Comparison of ENCODE assay signal across 12 mouse cellular contexts in the genomic region with DNA sequence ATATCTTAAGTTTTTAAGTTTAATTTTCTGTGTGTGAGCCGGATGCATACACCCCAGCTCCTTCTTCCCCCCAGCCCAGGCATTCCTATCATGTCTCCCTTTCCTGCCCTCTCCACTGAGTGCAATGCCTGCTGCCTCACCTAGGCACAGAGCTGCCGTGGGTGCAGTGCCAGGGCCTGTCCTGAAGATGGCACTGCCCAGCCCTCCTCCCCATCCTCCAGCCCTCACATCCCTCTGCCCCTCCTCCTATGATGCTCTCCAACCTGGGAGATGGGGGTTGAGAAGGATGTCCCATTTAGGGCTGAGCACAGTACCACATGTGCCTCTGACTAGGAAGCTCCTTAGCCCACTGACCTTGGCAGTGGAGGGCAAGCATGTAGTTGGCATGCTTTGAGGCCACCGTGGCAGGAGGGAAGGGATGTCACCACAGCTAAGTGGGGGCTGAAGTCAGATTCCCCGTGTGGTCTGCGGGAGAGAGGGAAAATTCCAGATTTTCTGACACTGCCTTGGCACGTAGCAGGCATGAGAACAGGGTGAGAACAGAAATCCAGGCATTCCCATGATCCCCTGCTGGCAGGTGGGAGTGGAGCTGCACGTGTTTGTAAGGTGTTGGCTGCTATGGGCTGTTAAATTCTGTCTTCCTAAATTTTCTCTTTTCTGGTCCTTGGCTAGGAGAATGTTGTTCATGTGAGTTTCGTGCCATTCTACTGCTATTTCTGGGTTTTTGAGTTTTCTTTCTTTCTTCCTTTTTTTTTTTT. TPM values are rescaled to one million over a fixed set of nuclear protein-coding genes. Genes with fewer than 3 reads are reported as not detected.
A peak's percentile ranks its signal among the peaks of the same experiment; 100 is the strongest.
DNase-seq lines count a peak whose midpoint lies in the region; ATAC-seq and TF ChIP-seq lines count a peak whose summit lies in the region.
"Had no signal": no experiment of that assay in that cellular context is flagged by ENCODE, and none has a peak within 500 bp of the region (broad histone marks: within the 10 kb centered on the region; RNA-seq: fewer than 3 reads in every experiment).

No protein-coding gene starts in this region.

- H3K4me2 ChIP-seq in liver, embryonic 12.5 days, result no peak overlapping the region
- H3K4me2 ChIP-seq: hindbrain, embryonic 15.5 days had no signal

- DNase-seq in liver, adult 2 months (ENCODE audit: extremely low read depth, low read depth, low spot score), result no peak
- DNase-seq in urinary bladder, postnatal 36 days (ENCODE audit: low spot score in 2 of 2), result no peak
- no peak for DNase-seq in kidney, adult 18-20 months
- DNase-seq: cerebellum, adult 9-11 months; heart, adult 11 months; lung, postnatal 36 days; right cerebral cortex, adult 18-20 months had no signal

- no peaks in the 10 kb centered on the region for H3K79me2 ChIP-seq in liver, adult 2 months (ENCODE audit: control insufficient read depth, insufficient read depth, low read length)
- H3K79me2 ChIP-seq in C2C12 (ENCODE audit: control insufficient read depth, insufficient read depth), result no peaks in the 10 kb centered on the region

- no peak overlapping the region for H3K27ac ChIP-seq in liver, adult 2 months (replicated peaks; ENCODE audit: insufficient read depth, low read depth, low read length)
- H3K27ac ChIP-seq in liver, embryonic 12.5 days, result no peak overlapping the region
- H3K27ac ChIP-seq: hindbrain, embryonic 15.5 days had no signal

- no peaks in the 10 kb centered on the region for H3K79me3 ChIP-seq in C2C12 (ENCODE audit: low read depth)

- H3ac ChIP-seq in C2C12 (ENCODE audit: control insufficient read depth, insufficient read length, low read depth), result no peak overlapping the region

- no peaks in the 10 kb centered on the region for H3K9me3 ChIP-seq in liver, embryonic 12.5 days (replicated peaks)
- H3K9me3 ChIP-seq: hindbrain, embryonic 15.5 days had no signal

- H3K4me3 ChIP-seq in liver, adult 2 months (ENCODE audit: insufficient read depth, low read depth, low read length), result no peak overlapping the region
- H3K4me3 ChIP-seq in liver, embryonic 12.5 days, result no peak overlapping the region
- H3K4me3 ChIP-seq in C2C12 (ENCODE audit: insufficient read depth, poor library complexity, severe bottlenecking), result no peak overlapping the region
- H3K4me3 ChIP-seq: hindbrain, embryonic 15.5 days had no signal

- TF ChIP-seq POLR2A in liver, adult 2 months (IDR thresholded peaks at IDR 0.05; ENCODE audit: extremely low read depth, insufficient read depth, low read length), result no peak

- peak; percentile 42; the same call in 1 of the 2 replicates for TF ChIP-seq CTCF in liver, adult 2 months (IDR thresholded peaks at IDR 0.05; ENCODE audit: low read depth, low read length)
- peak; percentile 36 for TF ChIP-seq CTCF in C2C12 (IDR thresholded peaks at IDR 0.05; ENCODE audit: control insufficient read depth, insufficient read depth, insufficient read length)

- H3K36me3 ChIP-seq in liver, adult 2 months (ENCODE audit: control insufficient read depth, insufficient read depth, low read length), result no peaks in the 10 kb centered on the region; the same call in 1 of the 2 replicates
- peaks cover 48% of the 10 kb centered on the region for H3K36me3 ChIP-seq in liver, embryonic 12.5 days
- peaks cover 12% of the 10 kb centered on the region for H3K36me3 ChIP-seq in C2C12 (ENCODE audit: control insufficient read depth, insufficient read depth)

- no peak overlapping the region for H3K9ac ChIP-seq in liver, adult 2 months (ENCODE audit: low read depth, low read length)
- H3K9ac ChIP-seq in liver, embryonic 12.5 days, result no peak overlapping the region
- H3K9ac ChIP-seq: hindbrain, embryonic 15.5 days had no signal

- no peaks in the 10 kb centered on the region for H3K4me1 ChIP-seq in liver, adult 2 months (ENCODE audit: control insufficient read depth, insufficient read depth, low read length)
- no peaks in the 10 kb centered on the region for H3K4me1 ChIP-seq in liver, embryonic 12.5 days
- H3K4me1 ChIP-seq: hindbrain, embryonic 15.5 days had no signal

- whole genome bisulfite sequencing in liver, adult 2 months, result 89% methylated on average over 8 of the region's 8 CpGs
- 71% methylated on average over 8 of the region's 8 CpGs for WGBS in liver, embryonic 12.5 days (ENCODE audit: insufficient replicate concordance)

- no peaks in the 10 kb centered on the region for H3K27me3 ChIP-seq in liver, adult 2 months (ENCODE audit: control insufficient read depth, insufficient read depth, low read length)
- H3K27me3 ChIP-seq in liver, embryonic 12.5 days (replicated peaks), result no peaks in the 10 kb centered on the region
- no peaks in the 10 kb centered on the region for H3K27me3 ChIP-seq in C2C12 (ENCODE audit: control insufficient read depth, insufficient read depth, insufficient read length)
- H3K27me3 ChIP-seq: hindbrain, embryonic 15.5 days had no signal

- ATAC-seq in liver, embryonic 12.5 days, result no peak
- ATAC-seq in CD4-positive, CD25-positive, alpha-beta regulatory T cell, adult 4 months, result peak; percentile 45
- ATAC-seq in erythroblast, adult 5-6 weeks (replicated peaks; ENCODE audit: low FRiP score, poor library complexity, severe bottlenecking), result 0 out of 2 replicates have a peak, but pooled peaks have one; percentile 55

TF ChIP-seq in C2C12, 6 proteins besides CTCF, POLR2A, EP300 and RAD21:
- TF ChIP-seq MYOD1 (IDR thresholded peaks at IDR 0.05; ENCODE audit: control insufficient read depth, insufficient read length, low read depth) (no peak), MAX (IDR thresholded peaks at IDR 0.05) (no peak), USF1 (IDR thresholded peaks at IDR 0.05; ENCODE audit: low read depth) (no peak), CEBPB (IDR thresholded peaks at IDR 0.05; ENCODE audit: low read depth) (no peak), MYOG (IDR thresholded peaks at IDR 0.05; ENCODE audit: control insufficient read depth, extremely low read depth, insufficient read length) (no peak), FOSL1 (IDR thresholded peaks at IDR 0.05; ENCODE audit: insufficient read depth, low read length, poor library complexity, severe bottlenecking) (no peak)
TF ChIP-seq in C2C12: peak in this region for 0.

RNA-seq across cellular contexts. Expression of gene Dpy19l3, which starts 35.7 kb away (rescaled TPM):
- total RNA-seq in liver, adult 2 months (2014; rRNA removed), result 3.8 and 3.9 TPM in 2 replicates
- polyA plus RNA-seq in liver, adult 2 months (2012; rRNA removed), result 1.5 and 2.4 TPM in 2 replicates
- polyA plus RNA-seq in liver, embryonic 12.5 days (2016; fragmentation: Nextera tagmentation; extraction: Ambion mirVana), result 9.0 and 12.5 TPM in 2 replicates
- 8.2 TPM for polyA plus RNA-seq in C2C12 (2012; fragmentation: generic; extraction: Trizol)
- polyA plus RNA-seq in CD4-positive, CD25-positive, alpha-beta regulatory T cell, adult 4 months (2017; shearing (Covaris generic)), result 10 to 100 TPM; 23.9 to 30.0 TPM
- total RNA-seq in erythroblast, adult 5-6 weeks (2015; ENCODE audit: low replicate concordance), result 2.7 and 23.4 TPM in 2 replicates
- 0.84 and 2.5 TPM in 2 replicates for total RNA-seq in erythroblast, adult 5-6 weeks (2017; ENCODE audit: low replicate concordance)
